8 mouse cellular contexts compared by ENCODE assay signal in genomic region chr16:96345117-96345516, GRCm38 (mm10).
DNase-seq lines count a peak whose midpoint lies in the region; ATAC-seq and TF ChIP-seq lines count a peak whose summit lies in the region.

No protein-coding gene starts in this region.

- H3K4me3 ChIP-seq in embryonic facial prominence, embryonic 12.5 days = no peak overlapping the region
- H3K4me3 ChIP-seq in heart, adult 2 months = no peak overlapping the region
- H3K4me3 ChIP-seq in limb, embryonic 14.5 days (replicated peaks; ENCODE audit: low read length) = no peak overlapping the region

- 0 out of 2 replicates have a peak overlapping the region, but pooled peaks have one; percentile 1 for H3K4me2 ChIP-seq in embryonic facial prominence, embryonic 12.5 days (replicated peaks)
- H3K4me2 ChIP-seq in limb, embryonic 14.5 days (replicated peaks; ENCODE audit: low read depth, low read length, severe bottlenecking) = no peak overlapping the region; the same call in 1 of the 2 replicates

- H3K79me2 ChIP-seq in heart, adult 2 months (replicated peaks; ENCODE audit: control insufficient read depth, insufficient read depth, low read length) = no peaks in the 10 kb centered on the region

- ATAC-seq in embryonic facial prominence, embryonic 12.5 days (ENCODE audit: insufficient number of reproducible peaks, insufficient read depth, low FRiP score, low TSS enrichment) = 0 out of 2 replicates have a peak, but pooled peaks have one; percentile 24
- ATAC-seq in limb, embryonic 14.5 days (ENCODE audit: low FRiP score, low read depth) = peak; percentile 58; the same call in 1 of the 2 replicates

- no peaks in the 10 kb centered on the region for H3K27me3 ChIP-seq in embryonic facial prominence, embryonic 12.5 days
- no peaks in the 10 kb centered on the region; the same call in 1 of the 2 replicates for H3K27me3 ChIP-seq in heart, adult 2 months (ENCODE audit: control insufficient read depth, insufficient read depth, low read length)
- no peaks in the 10 kb centered on the region; the same call in 1 of the 2 replicates for H3K27me3 ChIP-seq in limb, embryonic 14.5 days (ENCODE audit: control insufficient read depth, insufficient read depth, low read length)
- no peaks in the 10 kb centered on the region for H3K27me3 ChIP-seq in splenic B cell, adult 2 months (ENCODE audit: control insufficient read depth, insufficient read depth, low read length, poor library complexity, severe bottlenecking)

- TF ChIP-seq EP300 in heart, adult 2 months (IDR thresholded peaks at IDR 0.05; ENCODE audit: insufficient read depth, low read depth, low read length) = no peak

- H3K9me3 ChIP-seq in embryonic facial prominence, embryonic 12.5 days = no peaks in the 10 kb centered on the region
- H3K9me3 ChIP-seq in limb, embryonic 14.5 days (ENCODE audit: control insufficient read depth, low read length) = no peaks in the 10 kb centered on the region

- H3K4me1 ChIP-seq in embryonic facial prominence, embryonic 12.5 days = peaks cover 13% of the 10 kb centered on the region
- no peaks in the 10 kb centered on the region for H3K4me1 ChIP-seq in heart, adult 2 months (ENCODE audit: control insufficient read depth, insufficient read depth, low read length)
- peaks cover 8% of the 10 kb centered on the region for H3K4me1 ChIP-seq in limb, embryonic 14.5 days (ENCODE audit: control insufficient read depth, insufficient read depth, low read length)

- peak; percentile 83 for DNase-seq in A20 (ENCODE audit: low read depth, low spot score)
- DNase-seq in adrenal gland, postnatal 25 days = peak; percentile 81
- DNase-seq in heart, adult 2 months = peak; percentile 70 to 75
- DNase-seq in kidney, adult 9 months = peak; percentile 80
- peak; percentile 87 for DNase-seq in limb, embryonic 14.5 days (ENCODE audit: low spot score)
- DNase-seq in naive thymus-derived CD4-positive, alpha-beta T cell, adult 2 months (ENCODE audit: low read depth) = peak; percentile 85
- peak; percentile 91 for DNase-seq in splenic B cell, adult 2 months (ENCODE audit: low read depth, low spot score)

- H3K27ac ChIP-seq in embryonic facial prominence, embryonic 12.5 days = no peak overlapping the region
- H3K27ac ChIP-seq in heart, adult 2 months = no peak overlapping the region
- H3K27ac ChIP-seq in limb, embryonic 14.5 days (replicated peaks; ENCODE audit: low read depth, low read length) = no peak overlapping the region

- intact Hi-C loops in heart, adult 2 months (cut with DNase I) = loop anchor here (1.0 kb wide), 1 partner anchor 114 kb away; no protein-coding TSS in a partner anchor

- no peak overlapping the region for H3K9ac ChIP-seq in embryonic facial prominence, embryonic 12.5 days
- no peak overlapping the region for H3K9ac ChIP-seq in heart, adult 2 months (ENCODE audit: low read depth, low read length)
- no peak overlapping the region for H3K9ac ChIP-seq in limb, embryonic 14.5 days (ENCODE audit: low read depth, low read length, severe bottlenecking)

- no peak for TF ChIP-seq POLR2A in heart, adult 2 months (IDR thresholded peaks at IDR 0.05; ENCODE audit: insufficient read depth, low read depth, low read length)
- TF ChIP-seq POLR2A in limb, embryonic 14.5 days (IDR thresholded peaks at IDR 0.05; ENCODE audit: borderline replicate concordance, extremely low read depth, insufficient read depth, insufficient read length) = peak; percentile 31; the same call in 1 of the 2 replicates

- TF ChIP-seq CTCF in heart, adult 2 months (IDR thresholded peaks at IDR 0.05) = peak; percentile 95

- 5% methylated on average over 10 of the region's 10 CpGs for WGBS in embryonic facial prominence, embryonic 12.5 days
- WGBS in heart, adult 2 months = 5% methylated on average over 10 of the region's 10 CpGs
- WGBS in limb, embryonic 14.5 days = 3% methylated on average over 10 of the region's 10 CpGs

- H3K36me3 ChIP-seq in embryonic facial prominence, embryonic 12.5 days = no peaks in the 10 kb centered on the region
- no peaks in the 10 kb centered on the region for H3K36me3 ChIP-seq in heart, adult 2 months (ENCODE audit: control insufficient read depth, insufficient read depth, low read length)
- no peaks in the 10 kb centered on the region for H3K36me3 ChIP-seq in limb, embryonic 14.5 days (ENCODE audit: control insufficient read depth, insufficient read depth, low read length)
- H3K36me3 ChIP-seq in splenic B cell, adult 2 months (ENCODE audit: control insufficient read depth, insufficient read depth, low read length, poor library complexity, severe bottlenecking) = no peaks in the 10 kb centered on the region
